Mouse (Mus musculus) MEL (cell line): ENCODE measurements around the gene Gosr2.

Experiments
- CTCF ChIP-seq, 3 experiments: IDR thresholded peaks in 2 of 3; conservative IDR thresholded peaks in 1 of 3; 2 replicates each; pipeline ENCODE4 v1.5.1; 2011 to 2012; ENCODE audit warnings: low read length in 3 of 3, low read depth in 2 of 3, mild to moderate bottlenecking in 2 of 3, improper control_type of control experiment in 1 of 3, inconsistent platforms in 1 of 3, mixed read lengths in 1 of 3, moderate library complexity in 1 of 3; ENCODE audit not compliant: control insufficient read depth in 1 of 3, insufficient read depth in 1 of 3, poor library complexity in 1 of 3, severe bottlenecking in 1 of 3
- EP300 ChIP-seq, 2 experiments: IDR thresholded peaks; 2 replicates each; pipeline ENCODE4 v1.6.1; 2011; ENCODE audit warnings: improper control_type of control experiment in 2 of 2, low read length in 2 of 2, low read depth in 1 of 2, mild to moderate bottlenecking in 1 of 2
- MAX ChIP-seq: IDR thresholded peaks from 2 replicates; pipeline ENCODE4 v1.6.1; 2011; ENCODE audit warnings: low read length, improper control_type of control experiment
- MEF2A ChIP-seq: IDR thresholded peaks from 2 replicates; pipeline ENCODE4 v1.6.1; 2014; ENCODE audit warnings: low read depth, mild to moderate bottlenecking, inconsistent platforms, low read length, improper control_type of control experiment; ENCODE audit not compliant: poor library complexity, insufficient replicate concordance, severe bottlenecking; ENCODE audit errors: extremely low read depth
- MXI1 ChIP-seq: IDR thresholded peaks from 2 replicates; pipeline ENCODE4 v1.6.1; 2011; ENCODE audit warnings: mild to moderate bottlenecking, low read depth, low read length, improper control_type of control experiment
- MYB ChIP-seq: IDR thresholded peaks from 2 replicates; pipeline ENCODE4 v1.6.1; 2011; ENCODE audit warnings: mild to moderate bottlenecking, low read depth, low read length, improper control_type of control experiment
- POLR2A ChIP-seq, 2 experiments: IDR thresholded peaks; 2 replicates each; pipeline ENCODE4 v1.6.1; 2011 to 2012; ENCODE audit warnings: low read length in 2 of 2, mild to moderate bottlenecking in 2 of 2, control low read depth in 1 of 2, improper control_type of control experiment in 1 of 2, low read depth in 1 of 2, moderate library complexity in 1 of 2; ENCODE audit not compliant: control insufficient read depth in 1 of 2, insufficient read depth in 1 of 2, poor library complexity in 1 of 2
- POLR2AphosphoS2 ChIP-seq: IDR thresholded peaks from 2 replicates; pipeline ENCODE4 v1.6.1; 2011; ENCODE audit warnings: low read length, improper control_type of control experiment
- POLR2AphosphoS5 ChIP-seq: IDR thresholded peaks from 2 replicates; pipeline ENCODE4 v1.6.1; 2012; ENCODE audit warnings: low read depth, borderline replicate concordance, mild to moderate bottlenecking, inconsistent platforms, low read length, moderate library complexity, mixed read lengths
- TCF12 ChIP-seq: IDR thresholded peaks from 2 replicates; pipeline ENCODE4 v1.6.1; 2014; ENCODE audit warnings: low read depth, mild to moderate bottlenecking, inconsistent platforms, low read length, improper control_type of control experiment, moderate library complexity
- UBTF ChIP-seq: IDR thresholded peaks from 2 replicates; pipeline ENCODE4 v1.6.1; 2012; ENCODE audit warnings: low read depth, mild to moderate bottlenecking, inconsistent platforms, low read length, improper control_type of control experiment, moderate library complexity, borderline replicate concordance; ENCODE audit not compliant: insufficient read depth
- USF2 ChIP-seq, 2 experiments: IDR thresholded peaks; 2 replicates each; pipeline ENCODE4 v1.6.1; 2011 to 2012; ENCODE audit warnings: improper control_type of control experiment in 2 of 2, low read length in 2 of 2, borderline replicate concordance in 1 of 2, inconsistent platforms in 1 of 2, low read depth in 1 of 2, mild to moderate bottlenecking in 1 of 2; ENCODE audit not compliant: insufficient read depth in 1 of 2
- ZC3H11A ChIP-seq: IDR thresholded peaks from 2 replicates; pipeline ENCODE4 v1.6.1; 2012; ENCODE audit warnings: low read depth, mild to moderate bottlenecking, inconsistent platforms, low read length, improper control_type of control experiment

DNA sequence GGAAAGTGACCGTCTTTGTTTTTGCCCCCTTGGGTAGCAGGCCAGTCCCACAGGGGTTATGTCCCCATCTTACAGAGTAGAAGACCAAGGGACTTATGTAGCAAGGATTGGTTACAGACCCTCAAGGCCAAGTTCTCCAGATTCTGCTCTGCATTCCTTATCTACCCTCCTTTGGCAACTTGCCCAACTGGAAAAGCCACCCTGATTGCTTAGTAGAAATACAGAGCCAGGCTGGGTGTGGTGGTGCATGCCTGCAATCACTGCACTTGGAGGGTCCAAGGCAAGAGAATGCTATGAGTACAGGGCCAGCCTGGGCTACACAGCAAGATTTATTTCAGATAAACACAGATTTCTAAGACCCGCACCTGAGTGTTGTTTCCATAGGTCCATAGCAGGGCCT lies 36.3 kb upstream of the Gosr2 start:
- no peak for TF ChIP-seq EP300 (IDR thresholded peaks at IDR 0.05; ENCODE audit: low read depth in 1 of 2, low read length in 2 of 2)
- no peak for TF ChIP-seq CTCF (IDR thresholded peaks at IDR 0.05 in 2 of 3, conservative IDR thresholded peaks at IDR 0.05 in 1 of 3; ENCODE audit: control insufficient read depth in 1 of 3, insufficient read depth in 1 of 3, low read depth in 2 of 3, low read length in 3 of 3, poor library complexity in 1 of 3, severe bottlenecking in 1 of 3)
- no peak for TF ChIP-seq ZC3H11A
- no peak for TF ChIP-seq MYB
- no peak for TF ChIP-seq POLR2AphosphoS5
- TF ChIP-seq TCF12: no peak
- TF ChIP-seq USF2 (IDR thresholded peaks at IDR 0.05; ENCODE audit: borderline replicate concordance in 1 of 2, insufficient read depth in 1 of 2, low read depth in 1 of 2, low read length in 2 of 2): no peak
- no peak for TF ChIP-seq POLR2A (IDR thresholded peaks at IDR 0.05; ENCODE audit: control insufficient read depth in 1 of 2, insufficient read depth in 1 of 2, low read depth in 1 of 2, low read length in 2 of 2, poor library complexity in 1 of 2)
- no peak for TF ChIP-seq MAX
- no peak for TF ChIP-seq MXI1
- no peak for TF ChIP-seq POLR2AphosphoS2
- no peak for TF ChIP-seq MEF2A
- no peak for TF ChIP-seq UBTF
